Mouse (Mus musculus): ENCODE measurements at regions not wholly inside any gene's neighbourhood (a gene's known extent, or its start where the extent isn't known, plus 50 kb on each side); places are given as distances from the start of the nearest gene placed in this dataset.

DNA sequence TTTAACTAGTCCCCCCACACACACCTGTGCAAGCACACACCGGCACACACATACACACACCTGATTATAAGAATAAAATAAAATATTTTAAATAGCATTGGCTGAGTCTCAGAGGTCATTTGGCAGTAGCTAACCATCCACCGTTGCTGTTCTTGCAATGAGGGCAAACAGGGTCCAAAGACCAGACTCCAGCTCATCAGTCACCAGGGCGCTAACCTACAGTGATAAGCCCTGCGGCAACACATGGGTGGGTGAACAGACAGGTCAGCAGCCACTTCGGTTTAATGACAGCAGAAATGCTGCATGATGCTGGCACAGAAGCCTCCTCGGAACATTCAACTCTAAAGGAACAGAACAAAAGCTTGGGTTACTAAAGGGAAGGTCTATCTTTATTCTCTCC is 54.9 kb downstream of the Tas2r134 start:
- Histone ChIP-seq H3K36me3 (ENCODE audit: insufficient read depth) (no peaks in the 10 kb centered on the region), H3K4me1 (ENCODE audit: insufficient read depth) (no peaks in the 10 kb centered on the region), H3K9me3 (ENCODE audit: low read depth, low read length) (no peaks in the 10 kb centered on the region), H3K27me3 (ENCODE audit: insufficient read depth, low read length) (no peaks in the 10 kb centered on the region), H3K27ac (ENCODE audit: low read depth) (no peak overlapping the region), H3K9ac (no peak overlapping the region), H3K4me2 (no peak overlapping the region), H3K4me3 (ENCODE audit: low read depth, low read length) (no peak overlapping the region)
- no peak for DNase-seq
- no peak for TF ChIP-seq CTCF (IDR thresholded peaks at IDR 0.05; ENCODE audit: low read depth)
- 52% methylated on average over 6 of the region's 6 CpGs for WGBS
- no peak for ATAC-seq (ENCODE audit: insufficient read depth)

DNA sequence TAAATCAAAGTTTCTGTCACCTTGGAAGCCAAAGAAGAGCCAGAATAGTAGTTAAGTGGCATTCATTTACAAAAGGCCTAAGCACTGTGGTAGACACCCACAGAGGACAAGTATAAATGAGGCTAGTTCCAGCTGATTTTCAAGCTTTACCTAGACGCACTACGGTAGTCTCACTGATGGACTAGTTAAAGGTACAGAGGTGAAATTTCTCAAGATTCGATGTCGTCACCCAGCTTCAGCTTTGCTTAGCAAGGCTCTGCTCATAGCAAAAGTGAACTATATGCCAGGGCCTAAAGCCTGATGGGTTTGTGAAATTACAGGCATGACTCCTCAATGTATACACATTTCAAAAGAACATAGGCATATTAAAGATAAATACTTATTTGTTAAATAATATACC is 55.4 kb downstream of the Tas2r134 start:
- no peaks in the 10 kb centered on the region for H3K9me3 ChIP-seq (ENCODE audit: low read depth, low read length)
- H3K4me2 ChIP-seq: no peak overlapping the region
- no peaks in the 10 kb centered on the region for H3K27me3 ChIP-seq (ENCODE audit: insufficient read depth, low read length)
- TF ChIP-seq CTCF (IDR thresholded peaks at IDR 0.05; ENCODE audit: low read depth): no peak
- H3K27ac ChIP-seq (ENCODE audit: low read depth): no peak overlapping the region
- 75% methylated on average over 4 of the region's 4 CpGs for WGBS
- no peaks in the 10 kb centered on the region for H3K4me1 ChIP-seq (ENCODE audit: insufficient read depth)
- DNase-seq: no peak
- H3K4me3 ChIP-seq (ENCODE audit: low read depth, low read length): no peak overlapping the region
- no peak for ATAC-seq (ENCODE audit: insufficient read depth)
- H3K9ac ChIP-seq: no peak overlapping the region
- no peaks in the 10 kb centered on the region for H3K36me3 ChIP-seq (ENCODE audit: insufficient read depth)

DNA sequence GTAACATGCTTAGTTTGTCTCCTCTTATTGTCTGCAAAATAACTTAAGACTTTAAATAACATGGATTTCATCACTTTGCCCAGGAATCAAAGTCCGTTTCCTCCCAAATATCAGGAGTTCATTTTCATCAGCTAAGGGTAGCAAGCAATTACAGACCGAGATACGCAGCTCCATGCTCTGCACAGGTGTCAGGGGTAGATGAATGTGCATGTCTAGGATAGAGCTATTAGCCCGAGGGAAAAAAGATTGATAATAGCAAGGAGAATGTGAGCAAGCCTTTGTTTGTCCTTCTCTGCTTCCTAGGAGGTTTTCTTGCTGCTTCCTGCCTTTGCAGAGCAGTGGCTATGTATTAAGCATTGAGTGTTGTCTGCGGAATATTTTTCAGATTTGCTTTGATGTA is 77.8 kb downstream of the Tas2r134 start:
- Histone ChIP-seq H3K27ac (ENCODE audit: low read depth) (no peak overlapping the region), H3K9ac (no peak overlapping the region), H3K27me3 (ENCODE audit: insufficient read depth, low read length) (no peaks in the 10 kb centered on the region), H3K4me3 (ENCODE audit: low read depth, low read length) (no peak overlapping the region), H3K9me3 (ENCODE audit: low read depth, low read length) (no peaks in the 10 kb centered on the region), H3K4me2 (no peak overlapping the region), H3K4me1 (ENCODE audit: insufficient read depth) (no peaks in the 10 kb centered on the region), H3K36me3 (ENCODE audit: insufficient read depth) (no peaks in the 10 kb centered on the region)
- 49% methylated on average over 5 of the region's 5 CpGs for WGBS
- DNase-seq (no peak), ATAC-seq (ENCODE audit: insufficient read depth) (no peak)
- no peak for TF ChIP-seq CTCF (IDR thresholded peaks at IDR 0.05; ENCODE audit: low read depth)

DNA sequence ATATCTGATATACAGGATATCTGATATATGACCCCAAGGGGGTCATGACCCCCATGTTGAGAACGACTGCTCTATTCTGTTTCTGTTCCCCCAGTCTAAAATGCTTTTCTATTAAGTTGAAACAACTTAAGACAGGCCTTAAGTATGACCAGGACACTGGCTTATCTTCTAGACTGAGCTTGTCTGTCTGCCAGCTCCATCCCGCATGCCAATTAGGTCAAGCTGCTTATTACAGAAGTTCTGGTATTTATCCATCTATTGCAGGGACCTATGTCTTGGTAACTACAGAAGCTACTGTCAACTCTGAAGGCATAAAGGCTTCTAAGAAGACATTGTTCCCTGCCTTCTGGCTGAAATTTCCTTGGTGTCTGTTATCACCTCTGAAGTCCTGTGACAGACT is 81.4 kb downstream of the Tas2r134 start:
- no peak overlapping the region for H3K27ac ChIP-seq (ENCODE audit: low read depth)
- DNase-seq (no peak), ATAC-seq (ENCODE audit: insufficient read depth) (no peak)
- H3K4me3 ChIP-seq (ENCODE audit: low read depth, low read length): no peak overlapping the region
- H3K4me1 ChIP-seq (ENCODE audit: insufficient read depth): no peaks in the 10 kb centered on the region
- WGBS: 66% methylated on average over 2 of the region's 2 CpGs
- TF ChIP-seq CTCF (IDR thresholded peaks at IDR 0.05; ENCODE audit: low read depth): no peak
- H3K4me2 ChIP-seq: no peak overlapping the region
- H3K9me3 ChIP-seq (ENCODE audit: low read depth, low read length): no peaks in the 10 kb centered on the region
- no peaks in the 10 kb centered on the region for H3K36me3 ChIP-seq (ENCODE audit: insufficient read depth)
- H3K27me3 ChIP-seq (ENCODE audit: insufficient read depth, low read length): no peaks in the 10 kb centered on the region
- H3K9ac ChIP-seq: no peak overlapping the region

DNA sequence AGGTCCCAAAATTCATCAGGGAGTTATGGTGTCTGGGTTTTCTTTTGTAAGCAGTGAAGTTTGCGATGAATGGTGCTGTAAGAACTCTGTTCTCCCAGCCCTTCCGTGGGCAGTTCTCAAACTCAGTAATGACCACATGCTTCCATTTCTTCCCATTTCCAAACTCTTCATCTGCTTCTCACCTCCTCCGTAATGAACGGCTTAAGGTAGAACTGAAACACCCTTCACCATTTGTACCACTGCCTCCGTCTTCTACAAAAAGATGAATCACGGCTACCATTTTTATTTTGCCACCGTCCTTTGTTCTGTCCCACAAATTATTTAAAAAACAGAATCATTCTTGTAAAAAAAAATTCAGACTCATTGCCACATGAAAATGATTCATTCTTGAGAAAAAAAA is 85.3 kb downstream of the Tas2r134 start:
- Histone ChIP-seq H3K27me3 (ENCODE audit: insufficient read depth, low read length) (no peaks in the 10 kb centered on the region), H3K36me3 (ENCODE audit: insufficient read depth) (no peaks in the 10 kb centered on the region), H3K27ac (ENCODE audit: low read depth) (no peak overlapping the region), H3K9ac (no peak overlapping the region), H3K4me2 (no peak overlapping the region), H3K4me1 (ENCODE audit: insufficient read depth) (no peaks in the 10 kb centered on the region), H3K9me3 (ENCODE audit: low read depth, low read length) (no peaks in the 10 kb centered on the region), H3K4me3 (ENCODE audit: low read depth, low read length) (no peak overlapping the region)
- ATAC-seq (ENCODE audit: insufficient read depth) (no peak), DNase-seq (no peak)
- 94% methylated on average over 7 of the region's 7 CpGs for WGBS
- no peak for TF ChIP-seq CTCF (IDR thresholded peaks at IDR 0.05; ENCODE audit: low read depth)

DNA sequence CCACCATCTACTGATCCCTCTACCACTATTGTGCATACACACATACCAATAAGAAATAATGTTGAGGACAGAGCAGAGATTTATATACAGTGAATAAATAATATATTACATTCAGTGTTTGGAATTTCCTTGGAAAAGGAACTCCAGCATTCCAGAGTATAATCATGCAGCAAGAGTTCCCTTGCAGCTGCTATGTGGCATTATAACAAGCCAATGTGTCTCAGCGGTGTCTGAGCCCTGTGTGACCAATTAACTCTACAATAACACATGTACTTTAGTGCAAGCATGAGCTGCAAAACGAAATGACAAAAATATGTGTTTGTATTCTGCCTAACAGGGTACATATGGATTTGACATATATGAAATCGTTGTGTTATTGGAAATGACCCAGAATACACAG is 103.5 kb downstream of the Tas2r134 start:
- no peak overlapping the region for H3K4me3 ChIP-seq (ENCODE audit: low read depth, low read length)
- no peaks in the 10 kb centered on the region for H3K9me3 ChIP-seq (ENCODE audit: low read depth, low read length)
- TF ChIP-seq CTCF (IDR thresholded peaks at IDR 0.05; ENCODE audit: low read depth): no peak
- no peak overlapping the region for H3K9ac ChIP-seq
- H3K4me1 ChIP-seq (ENCODE audit: insufficient read depth): no peaks in the 10 kb centered on the region
- H3K27ac ChIP-seq (ENCODE audit: low read depth): no peak overlapping the region
- 65% methylated on average over 3 of the region's 3 CpGs for WGBS
- DNase-seq: no peak
- no peak for ATAC-seq (ENCODE audit: insufficient read depth)
- no peak overlapping the region for H3K4me2 ChIP-seq
- no peaks in the 10 kb centered on the region for H3K27me3 ChIP-seq (ENCODE audit: insufficient read depth, low read length)
- H3K36me3 ChIP-seq (ENCODE audit: insufficient read depth): no peaks in the 10 kb centered on the region

DNA sequence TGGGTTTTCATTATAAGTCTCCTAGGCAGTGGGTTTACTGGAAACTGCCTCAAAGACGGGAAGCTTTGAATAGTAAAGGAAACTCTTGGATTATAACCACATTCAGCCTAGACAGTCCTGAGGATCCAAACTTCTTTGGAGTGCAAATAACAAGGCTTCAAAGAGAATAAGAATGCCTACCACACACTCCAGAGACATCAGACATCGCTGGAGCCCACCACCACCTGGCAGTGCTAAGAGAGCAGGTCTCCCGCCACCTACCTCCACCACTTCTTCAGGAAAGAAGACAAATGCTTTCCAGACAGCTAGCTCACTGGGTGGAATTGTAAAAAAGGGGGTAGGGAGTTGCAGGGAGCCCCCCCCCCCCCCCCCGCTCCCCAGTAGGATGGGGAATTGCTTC is 104.4 kb downstream of the Tas2r134 start:
- DNase-seq: no peak
- 48% methylated on average over 4 of the region's 4 CpGs for WGBS

DNA sequence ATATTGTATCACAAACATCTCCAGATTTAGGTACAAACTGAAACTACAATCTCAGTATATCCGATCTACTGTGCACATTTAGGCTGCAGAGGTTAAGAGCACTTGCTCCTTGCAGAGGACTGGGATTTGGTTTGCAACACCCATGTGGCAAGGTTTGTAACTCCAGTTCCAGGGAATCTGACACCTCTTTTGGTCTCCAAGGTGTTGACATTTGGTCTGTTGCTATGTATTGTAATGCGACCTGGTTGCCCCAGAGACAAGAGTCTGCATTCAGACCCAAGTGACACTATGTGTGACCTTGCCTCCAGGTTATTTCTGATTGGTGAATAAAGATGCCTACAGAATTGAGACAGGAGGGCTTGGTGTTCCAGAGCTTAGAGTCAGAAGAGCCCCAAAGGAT is 105.0 kb downstream of the Tas2r134 start:
- DNase-seq (no peak), ATAC-seq (ENCODE audit: insufficient read depth) (no peak)
- H3K27me3 ChIP-seq (ENCODE audit: insufficient read depth, low read length): no peaks in the 10 kb centered on the region
- H3K9me3 ChIP-seq (ENCODE audit: low read depth, low read length): no peaks in the 10 kb centered on the region
- H3K4me3 ChIP-seq (ENCODE audit: low read depth, low read length): no peak overlapping the region
- TF ChIP-seq CTCF (IDR thresholded peaks at IDR 0.05; ENCODE audit: low read depth): no peak
- H3K4me2 ChIP-seq: no peak overlapping the region
- no peaks in the 10 kb centered on the region for H3K4me1 ChIP-seq (ENCODE audit: insufficient read depth)
- H3K27ac ChIP-seq (ENCODE audit: low read depth): no peak overlapping the region
- WGBS: 36% methylated on average over 2 of the region's 2 CpGs
- H3K36me3 ChIP-seq (ENCODE audit: insufficient read depth): no peaks in the 10 kb centered on the region
- no peak overlapping the region for H3K9ac ChIP-seq

More for the DNA sequence above, 104.4 kb downstream of the Tas2r134 start:
- Histone ChIP-seq H3K27me3 (ENCODE audit: insufficient read depth, low read length) (no peaks in the 10 kb centered on the region), H3K27ac (ENCODE audit: low read depth) (no peak overlapping the region), H3K36me3 (ENCODE audit: insufficient read depth) (no peaks in the 10 kb centered on the region), H3K4me3 (ENCODE audit: low read depth, low read length) (no peak overlapping the region), H3K9me3 (ENCODE audit: low read depth, low read length) (no peaks in the 10 kb centered on the region), H3K4me1 (ENCODE audit: insufficient read depth) (no peaks in the 10 kb centered on the region), H3K4me2 (no peak overlapping the region), H3K9ac (no peak overlapping the region)
- ATAC-seq (ENCODE audit: insufficient read depth): no peak
- TF ChIP-seq CTCF (IDR thresholded peaks at IDR 0.05; ENCODE audit: low read depth): no peak
